Mouse (Mus musculus) G1E (cell line): ENCODE measurements around the gene Nt5c3.

Experiments
- CTCF ChIP-seq: IDR thresholded peaks from 2 replicates; pipeline ENCODE4 v1.5.1; 2012; ENCODE audit warnings: low read depth, low read length, inconsistent platforms, mixed read lengths
- GATA1 ChIP-seq: IDR thresholded peaks from 2 replicates; pipeline ENCODE4 v1.6.1; 2012; ENCODE audit warnings: borderline replicate concordance, low read length, inconsistent platforms, mixed read lengths
- GATA2 ChIP-seq: IDR thresholded peaks from 2 replicates; pipeline ENCODE4 v1.6.1; 2012; ENCODE audit warnings: low read depth, low read length, inconsistent platforms, borderline replicate concordance
- POLR2AphosphoS5 ChIP-seq: IDR thresholded peaks from 2 replicates; pipeline ENCODE4 v1.6.1; 2012; ENCODE audit warnings: low read depth, low read length, inconsistent platforms; ENCODE audit not compliant: insufficient replicate concordance
- TAL1 ChIP-seq: conservative IDR thresholded peaks from 2 replicates; pipeline ENCODE4 v1.6.1; 2012; ENCODE audit warnings: low read depth, low read length, inconsistent platforms, mixed read lengths

- TF ChIP-seq CTCF = no peak
- no peak for TF ChIP-seq TAL1
- no peak for TF ChIP-seq POLR2AphosphoS5
- TF ChIP-seq GATA1 = no peak
- no peak for TF ChIP-seq GATA2
These were observed 19.4 kb downstream of the Nt5c3 start for GRCm38 (mm10) chr6:56904330-56904729.
